Mouse (Mus musculus) kidney, embryonic 14.5 days (tissue): Measurements from ENCODE around the gene Rptor. TPM values are rescaled to one million over a fixed set of nuclear protein-coding genes. Genes with fewer than 3 reads are reported as not detected.

Experiments
- ATAC-seq: fragments of 200-750 bp; cut with Nextera tagmentation; 2 replicates; pipeline ENCODE4 v1.8.0; 2017; ENCODE audit warnings: moderate number of reproducible peaks, mild to moderate bottlenecking, moderate TSS enrichment, moderate library complexity; ENCODE audit not compliant: low FRiP score, low TSS enrichment
- H3K27ac ChIP-seq: fragments of 300-500 bp; sonication (generic); 2 replicates; pipeline ENCODE4 v1.5.1; 2014; ENCODE audit warnings: low read depth, mild to moderate bottlenecking, low read length, moderate library complexity, mixed read lengths
- H3K27me3 ChIP-seq: fragments of 300-500 bp; sonication (generic); 2 replicates; pipeline ENCODE4 v1.6.1; 2014; ENCODE audit warnings: mild to moderate bottlenecking, low read length; ENCODE audit not compliant: control insufficient read depth, insufficient read depth
- H3K36me3 ChIP-seq: fragments of 300-500 bp; sonication (generic); 2 replicates; pipeline ENCODE4 v1.6.1; 2014; ENCODE audit warnings: low read length, mixed read lengths; ENCODE audit not compliant: control insufficient read depth, insufficient read depth
- H3K4me1 ChIP-seq: fragments of 300-500 bp; sonication (generic); 2 replicates; pipeline ENCODE4 v1.6.1; 2014; ENCODE audit warnings: low read length, mixed read lengths; ENCODE audit not compliant: control insufficient read depth, insufficient read depth
- H3K4me2 ChIP-seq: fragments of 300-500 bp; sonication (generic); replicated peaks from 2 replicates; pipeline ENCODE4 v1.6.1; 2014; ENCODE audit warnings: low read depth, mild to moderate bottlenecking, low read length
- H3K4me3 ChIP-seq: fragments of 300-500 bp; sonication (generic); 2 replicates; pipeline ENCODE4 v1.5.1; 2014; ENCODE audit warnings: mild to moderate bottlenecking, low read length
- H3K9ac ChIP-seq: fragments of 300-500 bp; sonication (generic); 2 replicates; pipeline ENCODE4 v1.6.1; 2014; ENCODE audit warnings: low read depth, mild to moderate bottlenecking, low read length, moderate library complexity
- H3K9me3 ChIP-seq: fragments of 300-500 bp; sonication (generic); 2 replicates; pipeline ENCODE4 v1.6.1; 2016; ENCODE audit warnings: low read length; ENCODE audit not compliant: control insufficient read depth
- WGBS: fragments of 180-500 bp; shearing (Covaris S2); extraction: QIAGEN DNeasy Blood & Tissue Kit; methylation state at CpG from one replicate; pipeline ENCODE4 v1.1.7; 2014; 5-methylcytosine and 5-hydroxymethylcytosine counted together
- polyA plus RNA-seq: library from polyadenylated mRNA; unstranded; fragments of >200 nt; fragmentation: Nextera tagmentation; extraction: Ambion mirVana; gene quantifications from 2 replicates; pipeline ENCODE4 v1.2.1, GENCODE M21; 2014

The Rptor gene
- polyA plus RNA-seq, 1 experiment from 2014 or later, result 15.7 TPM

DNA sequence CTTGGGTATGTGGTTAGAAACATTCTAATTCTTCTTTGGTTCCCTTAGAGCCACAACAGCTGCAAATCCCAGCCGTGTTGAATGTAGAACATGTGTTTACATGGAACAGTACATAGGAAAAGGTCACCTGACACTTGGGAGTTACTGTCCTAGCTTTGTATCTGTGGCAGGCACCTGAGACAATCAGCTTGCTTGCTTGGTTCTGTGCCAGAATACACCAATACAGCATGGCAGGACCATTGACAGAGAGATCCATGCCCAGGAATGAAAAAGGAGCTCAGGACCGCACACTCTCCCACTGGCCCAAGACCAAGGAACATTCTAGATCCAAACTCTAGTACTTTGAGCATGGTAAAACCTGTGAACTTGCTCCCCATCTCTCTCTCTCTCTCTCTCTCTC, 132.4 kb downstream of the Rptor start:
- Histone ChIP-seq H3K4me1 (no peaks in the 10 kb centered on the region), H3K4me2 (no peak overlapping the region), H3K9me3 (no peaks in the 10 kb centered on the region), H3K4me3 (no peak overlapping the region), H3K9ac (no peak overlapping the region), H3K27me3 (no peaks in the 10 kb centered on the region), H3K27ac (no peak overlapping the region), H3K36me3 (no peaks in the 10 kb centered on the region)
- 92% methylated on average over 2 of the region's 2 CpGs for WGBS
- ATAC-seq, result no peak

- H3K4me1 ChIP-seq, result no peaks in the 10 kb centered on the region
- no peak overlapping the region for H3K4me2 ChIP-seq
- H3K27me3 ChIP-seq, result no peaks in the 10 kb centered on the region
- no peak overlapping the region for H3K4me3 ChIP-seq
- no peaks in the 10 kb centered on the region for H3K9me3 ChIP-seq
- H3K36me3 ChIP-seq, result peaks cover 4% of the 10 kb centered on the region; the same call in 1 of the 2 replicates
- no peak overlapping the region for H3K27ac ChIP-seq
- no peak overlapping the region for H3K9ac ChIP-seq
- ATAC-seq, result no peak
- 80% methylated on average over 7 of the region's 7 CpGs for WGBS
These were observed 136.5 kb downstream of the Rptor start for GRCm38 (mm10) chr11:119738990-119739846.

- peaks cover 4% of the 10 kb centered on the region; the same call in 1 of the 2 replicates for H3K36me3 ChIP-seq
- H3K4me1 ChIP-seq, result no peaks in the 10 kb centered on the region; the same call in 1 of the 2 replicates
- 72% methylated on average over 1 of the region's 1 CpGs for WGBS
- H3K9me3 ChIP-seq, result no peaks in the 10 kb centered on the region
- H3K4me2 ChIP-seq, result no peak overlapping the region
- H3K4me3 ChIP-seq, result no peak overlapping the region
- no peak overlapping the region for H3K27ac ChIP-seq
- no peaks in the 10 kb centered on the region for H3K27me3 ChIP-seq
- H3K9ac ChIP-seq, result no peak overlapping the region
- ATAC-seq, result no peak
These were observed 138.7 kb downstream of the Rptor start for GRCm38 (mm10) chr11:119741401-119741800.

DNA sequence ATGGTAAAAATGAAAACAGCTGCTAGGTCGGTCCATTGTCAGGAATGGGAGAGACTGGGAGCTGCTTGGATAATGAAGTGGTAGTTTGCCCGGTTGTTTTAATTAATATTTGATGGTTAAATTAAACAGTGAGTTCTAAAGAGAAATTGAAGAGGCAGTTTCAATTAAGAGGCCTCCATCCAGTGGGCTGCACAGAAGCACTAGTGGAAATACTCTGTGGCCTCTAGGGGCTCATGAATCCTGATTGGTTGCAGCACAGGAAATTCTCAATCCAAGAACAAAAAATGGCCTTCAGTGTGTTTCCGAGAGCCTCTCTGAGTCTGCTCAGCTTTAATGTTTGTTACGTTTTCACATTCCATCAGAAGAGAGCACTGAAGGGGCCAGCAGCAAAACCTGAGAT, 141.7 kb downstream of the Rptor start:
- 75% methylated on average over 4 of the region's 4 CpGs for WGBS
- H3K27ac ChIP-seq, result no peak overlapping the region
- no peak overlapping the region for H3K4me2 ChIP-seq
- ATAC-seq, result no peak
- no peaks in the 10 kb centered on the region; the same call in 1 of the 2 replicates for H3K4me1 ChIP-seq
- no peak overlapping the region for H3K9ac ChIP-seq
- peaks cover 7% of the 10 kb centered on the region; the same call in 1 of the 2 replicates for H3K36me3 ChIP-seq
- no peaks in the 10 kb centered on the region for H3K27me3 ChIP-seq
- H3K9me3 ChIP-seq, result no peaks in the 10 kb centered on the region
- H3K4me3 ChIP-seq, result no peak overlapping the region

- no peak overlapping the region for H3K4me2 ChIP-seq
- H3K27ac ChIP-seq, result no peak overlapping the region
- H3K4me1 ChIP-seq, result no peaks in the 10 kb centered on the region; the same call in 1 of the 2 replicates
- H3K9me3 ChIP-seq, result no peaks in the 10 kb centered on the region
- H3K9ac ChIP-seq, result no peak overlapping the region
- no peak overlapping the region for H3K4me3 ChIP-seq
- WGBS, result 80% methylated on average over 7 of the region's 7 CpGs
- ATAC-seq, result no peak
- H3K27me3 ChIP-seq, result no peaks in the 10 kb centered on the region
- peaks cover 7% of the 10 kb centered on the region; the same call in 1 of the 2 replicates for H3K36me3 ChIP-seq
These were observed 142.6 kb downstream of the Rptor start for GRCm38 (mm10) chr11:119745333-119745732.

DNA sequence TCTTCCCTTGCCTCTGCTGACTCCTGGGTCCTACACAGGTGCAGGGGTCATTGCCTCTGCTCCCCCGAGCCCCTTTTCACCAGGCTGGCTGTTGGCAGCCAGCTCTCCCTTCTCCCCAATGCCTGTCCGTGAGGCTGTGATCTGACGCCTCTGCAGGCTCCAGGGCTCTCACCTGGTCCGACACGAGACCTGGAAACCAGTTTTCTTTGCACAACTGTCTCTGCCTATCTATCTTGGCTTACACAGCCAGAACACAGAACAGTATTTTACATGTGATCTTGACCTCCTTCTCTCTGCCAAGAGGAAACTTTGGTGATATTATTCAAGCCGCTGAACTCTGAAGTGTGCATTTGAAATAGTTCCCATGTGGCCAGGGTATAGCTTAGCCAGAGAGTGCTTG, 151.8 kb downstream of the Rptor start:
- no peak overlapping the region for H3K9ac ChIP-seq
- H3K4me3 ChIP-seq, result no peak overlapping the region
- H3K27ac ChIP-seq, result no peak overlapping the region
- H3K36me3 ChIP-seq, result no peaks in the 10 kb centered on the region
- no peaks in the 10 kb centered on the region for H3K4me1 ChIP-seq
- H3K4me2 ChIP-seq, result no peak overlapping the region
- ATAC-seq, result no peak
- H3K9me3 ChIP-seq, result no peaks in the 10 kb centered on the region
- H3K27me3 ChIP-seq, result no peaks in the 10 kb centered on the region
- 75% methylated on average over 6 of the region's 6 CpGs for WGBS

DNA sequence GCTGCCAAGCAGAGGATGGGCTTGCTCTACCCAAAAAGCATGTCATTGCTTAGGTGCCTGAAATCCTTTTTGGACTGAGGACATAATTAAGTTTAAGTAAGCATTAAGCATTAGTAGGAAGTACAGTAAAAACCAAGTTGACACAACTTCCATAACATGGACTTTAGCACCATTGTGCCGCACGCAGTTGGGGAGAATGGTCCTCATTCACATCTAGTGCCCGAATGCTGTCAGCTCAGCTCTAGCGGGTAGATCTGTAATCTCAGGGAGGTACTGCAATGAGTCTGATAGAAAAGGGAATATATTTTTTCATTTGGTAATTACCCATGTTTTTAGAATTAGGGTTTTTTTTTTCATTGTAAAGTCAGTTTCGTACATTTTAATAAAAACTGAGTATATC, 155.5 kb downstream of the Rptor start:
- H3K9ac ChIP-seq, result no peak overlapping the region
- no peak for ATAC-seq
- WGBS, result 96% methylated on average over 5 of the region's 5 CpGs

DNA sequence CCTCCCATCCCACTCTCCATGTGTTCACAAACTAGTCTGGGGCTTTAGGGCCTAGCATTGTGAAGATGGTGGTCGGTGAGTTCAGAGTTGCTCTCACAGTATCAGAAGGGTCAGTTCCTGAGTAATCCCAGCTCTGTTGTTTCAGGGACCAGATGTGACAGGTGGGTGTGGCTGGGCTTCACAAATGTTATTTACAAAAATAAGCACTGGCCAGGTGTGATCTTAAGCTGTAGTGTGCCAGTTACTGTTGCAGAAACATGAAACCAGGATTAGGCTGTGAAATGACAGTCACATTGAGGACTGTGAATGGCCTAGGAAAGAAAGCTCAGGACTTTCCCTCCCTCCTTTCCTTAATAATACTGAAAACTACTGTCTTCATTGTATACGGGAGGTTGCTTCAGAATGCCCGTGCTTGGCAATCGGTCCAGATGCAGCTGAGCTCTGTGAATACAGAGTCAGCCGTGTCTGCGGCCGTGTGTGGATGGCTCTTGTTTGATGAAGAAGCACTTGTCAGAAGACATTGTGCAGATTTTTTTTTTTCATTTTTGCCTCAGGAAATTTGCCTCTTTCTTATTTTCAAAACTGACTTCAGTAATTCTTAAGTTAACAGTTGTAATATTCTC, 156.1 kb downstream of the Rptor start:
- ATAC-seq, result no peak
- Histone ChIP-seq H3K36me3 (no peaks in the 10 kb centered on the region), H3K9ac (no peak overlapping the region), H3K4me2 (no peak overlapping the region), H3K9me3 (no peaks in the 10 kb centered on the region), H3K4me1 (no peaks in the 10 kb centered on the region), H3K27ac (no peak overlapping the region), H3K4me3 (no peak overlapping the region), H3K27me3 (no peaks in the 10 kb centered on the region)
- WGBS, result 79% methylated on average over 7 of the region's 7 CpGs

More for the DNA sequence above, 155.5 kb downstream of the Rptor start:
- H3K36me3 ChIP-seq, result no peaks in the 10 kb centered on the region
- no peak overlapping the region for H3K4me2 ChIP-seq
- no peaks in the 10 kb centered on the region for H3K9me3 ChIP-seq
- H3K27me3 ChIP-seq, result no peaks in the 10 kb centered on the region
- no peak overlapping the region for H3K4me3 ChIP-seq
- H3K4me1 ChIP-seq, result no peaks in the 10 kb centered on the region
- no peak overlapping the region for H3K27ac ChIP-seq

DNA sequence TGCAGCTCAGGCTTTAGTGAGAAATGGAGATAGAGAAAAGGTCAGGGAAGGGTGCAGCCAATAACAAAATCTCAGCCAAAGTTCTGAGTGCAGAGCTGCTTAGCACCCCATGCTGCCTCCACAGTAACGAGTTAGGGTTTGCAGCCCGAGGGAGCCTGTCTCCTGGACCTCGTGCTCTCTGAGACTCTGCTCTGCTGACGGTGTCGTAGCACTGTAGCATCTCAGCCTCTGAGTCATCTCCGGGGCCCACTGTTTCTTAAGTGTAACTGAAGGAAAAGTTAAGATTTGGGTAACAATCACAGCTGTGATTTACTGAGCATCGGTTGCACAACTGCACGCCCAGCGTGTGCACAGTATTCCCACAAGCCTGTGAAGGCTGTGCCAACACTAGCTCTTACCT, 160.2 kb downstream of the Rptor start:
- Histone ChIP-seq H3K27ac (no peak overlapping the region), H3K4me1 (no peaks in the 10 kb centered on the region), H3K36me3 (no peaks in the 10 kb centered on the region; the same call in 1 of the 2 replicates), H3K4me2 (no peak overlapping the region), H3K9me3 (no peaks in the 10 kb centered on the region), H3K9ac (no peak overlapping the region), H3K27me3 (no peaks in the 10 kb centered on the region), H3K4me3 (no peak overlapping the region)
- ATAC-seq, result no peak
- 84% methylated on average over 9 of the region's 9 CpGs for WGBS
